Mouse (Mus musculus) CH12.LX (cell line): Measurements from ENCODE around the gene Rims4.

Source experiments
- CTCF ChIP-seq, 2 experiments: IDR thresholded peaks in 1 of 2; conservative IDR thresholded peaks in 1 of 2; 2 replicates each; pipeline ENCODE4 v1.5.1; 2011 to 2012; ENCODE audit warnings: low read depth in 2 of 2, low read length in 2 of 2, improper control_type of control experiment in 1 of 2, inconsistent platforms in 1 of 2, mild to moderate bottlenecking in 1 of 2, moderate library complexity in 1 of 2
- E2F4 ChIP-seq: IDR thresholded peaks from 2 replicates; pipeline ENCODE4 v1.6.1; 2011; ENCODE audit warnings: low read depth, low read length, improper control_type of control experiment; ENCODE audit not compliant: insufficient replicate concordance
- EP300 ChIP-seq: IDR thresholded peaks from 2 replicates; pipeline ENCODE4 v1.6.1; 2011; ENCODE audit warnings: low read length, improper control_type of control experiment
- GABPA ChIP-seq: IDR thresholded peaks from 2 replicates; pipeline ENCODE4 v1.6.1; 2012; ENCODE audit warnings: low read depth, low read length, improper control_type of control experiment, inconsistent platforms; ENCODE audit not compliant: insufficient replicate concordance
- MAFK ChIP-seq: IDR thresholded peaks from 2 replicates; pipeline ENCODE4 v1.6.1; 2011; ENCODE audit warnings: low read length, improper control_type of control experiment; ENCODE audit not compliant: insufficient replicate concordance
- MAX ChIP-seq: IDR thresholded peaks from 2 replicates; pipeline ENCODE4 v1.6.1; 2011; ENCODE audit warnings: low read length, improper control_type of control experiment
- MAZ ChIP-seq: IDR thresholded peaks from 2 replicates; pipeline ENCODE4 v1.6.1; 2012; ENCODE audit warnings: low read depth, mild to moderate bottlenecking, inconsistent platforms, low read length, improper control_type of control experiment, moderate library complexity
- MXI1 ChIP-seq: IDR thresholded peaks from 2 replicates; pipeline ENCODE4 v1.6.1; 2011; ENCODE audit warnings: mild to moderate bottlenecking, low read depth, low read length, improper control_type of control experiment
- PAX5 ChIP-seq: IDR thresholded peaks from 2 replicates; pipeline ENCODE4 v1.6.1; 2012; ENCODE audit warnings: low read length, inconsistent platforms, mixed read lengths
- POLR2A ChIP-seq: IDR thresholded peaks from 2 replicates; pipeline ENCODE4 v1.6.1; 2011; ENCODE audit warnings: low read depth, mild to moderate bottlenecking, improper control_type of control experiment, low read length
- RAD21 ChIP-seq: IDR thresholded peaks from 2 replicates; pipeline ENCODE4 v1.6.1; 2011; ENCODE audit warnings: low read depth, mild to moderate bottlenecking, low read length, improper control_type of control experiment, moderate library complexity
- RCOR1 ChIP-seq: conservative IDR thresholded peaks from 2 replicates; pipeline ENCODE4 v1.6.1; 2012; ENCODE audit warnings: low read depth, mild to moderate bottlenecking, inconsistent platforms, low read length, improper control_type of control experiment
- SMC3 ChIP-seq: IDR thresholded peaks from 2 replicates; pipeline ENCODE4 v1.6.1; 2011; ENCODE audit warnings: low read depth, low read length, improper control_type of control experiment

GRCm38 (mm10) chr2:163880891-163881290 is 37.6 kb downstream of the Rims4 start:
- TF ChIP-seq MAZ (no peak), RCOR1 (no peak), MXI1 (no peak), MAFK (no peak), EP300 (no peak), E2F4 (no peak), RAD21 (no peak), PAX5 (no peak), CTCF (conservative IDR thresholded peaks at IDR 0.05 in 1 of 2, IDR thresholded peaks at IDR 0.05 in 1 of 2; ENCODE audit: low read depth in 2 of 2, low read length in 2 of 2) (no peak), POLR2A (no peak), MAX (no peak), GABPA (no peak), SMC3 (no peak)
